ENCODE assay signal across 8 mouse cellular contexts in the genomic region with DNA sequence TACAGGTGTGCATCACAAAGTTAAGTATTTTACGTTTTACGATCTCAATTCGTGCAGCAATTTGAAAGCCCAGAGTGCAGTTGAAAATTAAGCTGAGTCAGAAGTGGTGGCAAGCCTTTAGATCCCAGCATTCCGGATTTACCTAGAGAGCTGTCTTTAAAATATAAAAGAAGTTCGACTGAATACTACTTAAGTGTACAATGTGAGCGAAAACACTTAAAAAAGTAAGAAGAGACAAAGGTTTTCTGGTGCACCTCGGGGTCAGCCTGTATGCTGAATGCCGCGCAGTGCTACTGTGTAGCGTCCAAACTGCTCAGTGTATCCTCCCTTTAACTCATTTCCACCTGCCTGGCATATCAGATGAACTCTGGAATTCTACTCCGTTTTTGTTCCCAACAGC. TPM values are rescaled to one million over a fixed set of nuclear protein-coding genes. Genes with fewer than 3 reads are reported as not detected.
DNase-seq lines count a peak whose midpoint lies in the region; ATAC-seq and TF ChIP-seq lines count a peak whose summit lies in the region.

No protein-coding gene starts in this region.

- H3K36me3 ChIP-seq in hindbrain, embryonic 11.5 days (ENCODE audit: control insufficient read depth, insufficient read depth, low read length): no peaks in the 10 kb centered on the region
- no peaks in the 10 kb centered on the region for H3K36me3 ChIP-seq in midbrain, embryonic 12.5 days

- peaks cover 19% of the 10 kb centered on the region for H3K27me3 ChIP-seq in hindbrain, embryonic 11.5 days (ENCODE audit: control insufficient read depth, insufficient read depth, low read length)
- peaks cover 30% of the 10 kb centered on the region for H3K27me3 ChIP-seq in midbrain, embryonic 12.5 days

- TF ChIP-seq CTCF in layer of hippocampus, adult 2 months (conservative IDR thresholded peaks at IDR 0.05): no peak

- H3K4me2 ChIP-seq in hindbrain, embryonic 11.5 days (replicated peaks; ENCODE audit: low read depth, low read length): peak overlapping the region; percentile 68
- H3K4me2 ChIP-seq in midbrain, embryonic 12.5 days (replicated peaks): peak overlapping the region; percentile 66

- peak overlapping the region; percentile 31; the same call in 1 of the 2 replicates for H3K9ac ChIP-seq in hindbrain, embryonic 11.5 days (ENCODE audit: low read depth, low read length)
- peak overlapping the region; percentile 49 for H3K9ac ChIP-seq in midbrain, embryonic 12.5 days (replicated peaks)

- 0% methylated on average over 11 of the region's 11 CpGs for WGBS in hindbrain, embryonic 11.5 days
- WGBS in midbrain, embryonic 12.5 days: under 1% methylated on average over 11 of the region's 11 CpGs

- H3K27ac ChIP-seq in layer of hippocampus, adult 2 months: no peak overlapping the region
- H3K27ac ChIP-seq in brown adipose tissue, adult 24 weeks (replicated peaks; ENCODE audit: low read depth, low read length): no peak overlapping the region
- no peak overlapping the region for H3K27ac ChIP-seq in hindbrain, embryonic 11.5 days (ENCODE audit: low read depth, low read length)
- H3K27ac ChIP-seq in midbrain, embryonic 12.5 days (replicated peaks): no peak overlapping the region

- H3K4me1 ChIP-seq in brown adipose tissue, adult 24 weeks (ENCODE audit: control insufficient read depth, insufficient read depth, insufficient read length, low read length): no peaks in the 10 kb centered on the region
- H3K4me1 ChIP-seq in hindbrain, embryonic 11.5 days (replicated peaks; ENCODE audit: control insufficient read depth, insufficient read depth, low read length): no peaks in the 10 kb centered on the region
- peaks cover 15% of the 10 kb centered on the region for H3K4me1 ChIP-seq in midbrain, embryonic 12.5 days

- H3K4me3 ChIP-seq in layer of hippocampus, adult 2 months: peak overlapping the region; percentile 41
- H3K4me3 ChIP-seq in brown adipose tissue, adult 24 weeks (ENCODE audit: insufficient read depth, low read depth, low read length): peak overlapping the region; percentile 62
- peak overlapping the region; percentile 44 for H3K4me3 ChIP-seq in hindbrain, embryonic 11.5 days (ENCODE audit: low read depth, low read length)
- peak overlapping the region; percentile 49 for H3K4me3 ChIP-seq in midbrain, embryonic 12.5 days

- ATAC-seq in hindbrain, embryonic 11.5 days (ENCODE audit: low FRiP score): 0 out of 2 replicates have a peak, but pooled peaks have one; percentile 37
- ATAC-seq in midbrain, embryonic 12.5 days (ENCODE audit: low FRiP score, low read depth): no peak

- DNase-seq in layer of hippocampus, adult 2 months (ENCODE audit: low spot score in 2 of 2): no peak
- no peak for DNase-seq in layer of hippocampus, adult 8-10 months (ENCODE audit: low spot score in 2 of 2)
- DNase-seq in hindbrain, embryonic 11.5 days (ENCODE audit: low spot score): peak; percentile 53
- DNase-seq in cerebellum, adult 11 months: no peak
- no peak for DNase-seq in ovary, postnatal 36 days (ENCODE audit: low spot score)
- DNase-seq in cerebellum, postnatal 4 days (ENCODE audit: low spot score in 2 of 2): no peak

- H3K9me3 ChIP-seq in hindbrain, embryonic 11.5 days (ENCODE audit: control insufficient read depth, low read length): no peaks in the 10 kb centered on the region
- no peaks in the 10 kb centered on the region for H3K9me3 ChIP-seq in midbrain, embryonic 12.5 days

RNA-seq across cellular contexts. Expression of a gene that starts 12.0 kb away (rescaled TPM):
- total RNA-seq in layer of hippocampus, adult 2 months (2021): under 1 TPM; 0.32 to 0.51 TPM
- under 1 TPM; 0.29 to 0.84 (median 0.56) TPM for total RNA-seq in layer of hippocampus, adult 8-10 months (2022)
- polyA plus RNA-seq in brown adipose tissue, adult 24 weeks (2012; ENCODE audit: insufficient read depth, insufficient read length, missing spikeins): not detected in 2 replicates
- polyA plus RNA-seq in hindbrain, embryonic 11.5 days (2014; fragmentation: Nextera tagmentation; extraction: Ambion mirVana): 0.51 TPM in 1 of 2 replicates, not detected in the other
- polyA plus RNA-seq in midbrain, embryonic 12.5 days (2016; fragmentation: Nextera tagmentation; extraction: Ambion mirVana): 0.30 TPM in 1 of 2 replicates, not detected in the other

RNA-seq across cellular contexts. Expression of a gene that starts 13.8 kb away (rescaled TPM):
- total RNA-seq in layer of hippocampus, adult 2 months (2021): 10 to 100 TPM; 12.5 to 17.0 TPM
- 10 to 100 TPM in 3 of 4 experiments, 1 to 10 TPM in 1; 6.5 to 26.2 (median 15.2) TPM for total RNA-seq in layer of hippocampus, adult 8-10 months (2022)
- polyA plus RNA-seq in brown adipose tissue, adult 24 weeks (2012; ENCODE audit: insufficient read depth, insufficient read length, missing spikeins): not detected in 2 replicates
- polyA plus RNA-seq in hindbrain, embryonic 11.5 days (2014; fragmentation: Nextera tagmentation; extraction: Ambion mirVana): 8.4 and 11.9 TPM in 2 replicates
- polyA plus RNA-seq in midbrain, embryonic 12.5 days (2016; fragmentation: Nextera tagmentation; extraction: Ambion mirVana): 10.1 and 11.3 TPM in 2 replicates

RNA-seq across cellular contexts. Expression of a gene that starts 14.1 kb away (rescaled TPM):
- total RNA-seq in layer of hippocampus, adult 2 months (2021): 10 to 100 TPM; 23.5 to 24.4 TPM
- 10 to 100 TPM; 10.4 to 18.1 (median 16.5) TPM for total RNA-seq in layer of hippocampus, adult 8-10 months (2022)
- not detected in 2 replicates for polyA plus RNA-seq in brown adipose tissue, adult 24 weeks (2012; ENCODE audit: insufficient read depth, insufficient read length, missing spikeins)
- 7.2 and 10.2 TPM in 2 replicates for polyA plus RNA-seq in hindbrain, embryonic 11.5 days (2014; fragmentation: Nextera tagmentation; extraction: Ambion mirVana)
- polyA plus RNA-seq in midbrain, embryonic 12.5 days (2016; fragmentation: Nextera tagmentation; extraction: Ambion mirVana): 7.2 and 8.1 TPM in 2 replicates

RNA-seq across cellular contexts. Expression of a gene that starts 19.6 kb away (rescaled TPM):
- total RNA-seq in layer of hippocampus, adult 2 months (2021): 10 to 100 TPM; 64.2 to 71.7 TPM
- total RNA-seq in layer of hippocampus, adult 8-10 months (2022): 10 to 100 TPM; 55.1 to 70.7 (median 60.0) TPM
- polyA plus RNA-seq in brown adipose tissue, adult 24 weeks (2012; ENCODE audit: insufficient read depth, insufficient read length, missing spikeins): 1.9 and 6.6 TPM in 2 replicates
- polyA plus RNA-seq in hindbrain, embryonic 11.5 days (2014; fragmentation: Nextera tagmentation; extraction: Ambion mirVana): 31.2 and 31.4 TPM in 2 replicates
- 34.4 and 38.6 TPM in 2 replicates for polyA plus RNA-seq in midbrain, embryonic 12.5 days (2016; fragmentation: Nextera tagmentation; extraction: Ambion mirVana)

RNA-seq across cellular contexts. Expression of a gene that starts 21.2 kb away (rescaled TPM):
- total RNA-seq in layer of hippocampus, adult 2 months (2021): 10 to 100 TPM; 16.5 to 20.6 TPM
- 10 to 100 TPM in 2 of 4 experiments, 1 to 10 TPM in 2; 8.2 to 12.2 (median 10.1) TPM for total RNA-seq in layer of hippocampus, adult 8-10 months (2022)
- not detected in 2 replicates for polyA plus RNA-seq in brown adipose tissue, adult 24 weeks (2012; ENCODE audit: insufficient read depth, insufficient read length, missing spikeins)
- 58.7 and 60.3 TPM in 2 replicates for polyA plus RNA-seq in hindbrain, embryonic 11.5 days (2014; fragmentation: Nextera tagmentation; extraction: Ambion mirVana)
- polyA plus RNA-seq in midbrain, embryonic 12.5 days (2016; fragmentation: Nextera tagmentation; extraction: Ambion mirVana): 62.2 and 69.7 TPM in 2 replicates
